Mouse (Mus musculus): ENCODE results near the gene B4galnt1. TPM values are rescaled to one million over a fixed set of nuclear protein-coding genes. Genes with fewer than 3 reads are reported as not detected.

Gene B4galnt1
- polyA plus RNA-seq, 1 experiment = 83.6 TPM

DNA sequence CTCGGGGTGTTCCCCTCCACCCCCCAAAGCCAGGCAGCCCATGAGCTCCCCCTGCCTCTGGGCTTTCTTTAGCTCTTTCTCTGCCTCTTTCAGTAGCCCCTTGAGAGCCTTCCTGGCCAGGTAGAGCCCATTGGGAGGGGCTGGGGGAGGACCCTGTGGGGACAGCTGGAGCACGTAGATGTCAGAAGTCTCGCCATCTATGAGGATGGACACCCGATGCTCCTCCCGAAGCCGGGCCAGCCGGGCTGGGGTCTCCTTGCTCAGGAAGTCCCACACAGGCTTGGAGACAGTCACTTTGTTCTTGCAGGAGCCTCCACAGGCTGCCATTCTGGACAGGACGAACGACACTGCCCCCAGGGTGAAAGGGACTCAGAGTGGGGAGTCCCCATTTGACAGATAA lies 28.0 kb downstream of the B4galnt1 start:
- DNase-seq = no peak
- peaks cover 6% of the 10 kb centered on the region for H3K4me1 ChIP-seq (ENCODE audit: control insufficient read depth, insufficient read depth, low read length)
- no peak for TF ChIP-seq POLR2A (IDR thresholded peaks at IDR 0.05; ENCODE audit: borderline replicate concordance, insufficient read depth, low read length)
- no peak for TF ChIP-seq CTCF (IDR thresholded peaks at IDR 0.05; ENCODE audit: borderline replicate concordance, insufficient read depth, low read depth, low read length)
- no peak overlapping the region for H3K27ac ChIP-seq (ENCODE audit: insufficient read depth, low read length)
- no peak overlapping the region for H3K4me3 ChIP-seq (replicated peaks; ENCODE audit: insufficient read depth, low read depth, low read length)
- 88% methylated on average over 9 of the region's 9 CpGs for WGBS
- H3K27me3 ChIP-seq (ENCODE audit: control insufficient read depth, insufficient read depth, low read length) = no peaks in the 10 kb centered on the region

DNA sequence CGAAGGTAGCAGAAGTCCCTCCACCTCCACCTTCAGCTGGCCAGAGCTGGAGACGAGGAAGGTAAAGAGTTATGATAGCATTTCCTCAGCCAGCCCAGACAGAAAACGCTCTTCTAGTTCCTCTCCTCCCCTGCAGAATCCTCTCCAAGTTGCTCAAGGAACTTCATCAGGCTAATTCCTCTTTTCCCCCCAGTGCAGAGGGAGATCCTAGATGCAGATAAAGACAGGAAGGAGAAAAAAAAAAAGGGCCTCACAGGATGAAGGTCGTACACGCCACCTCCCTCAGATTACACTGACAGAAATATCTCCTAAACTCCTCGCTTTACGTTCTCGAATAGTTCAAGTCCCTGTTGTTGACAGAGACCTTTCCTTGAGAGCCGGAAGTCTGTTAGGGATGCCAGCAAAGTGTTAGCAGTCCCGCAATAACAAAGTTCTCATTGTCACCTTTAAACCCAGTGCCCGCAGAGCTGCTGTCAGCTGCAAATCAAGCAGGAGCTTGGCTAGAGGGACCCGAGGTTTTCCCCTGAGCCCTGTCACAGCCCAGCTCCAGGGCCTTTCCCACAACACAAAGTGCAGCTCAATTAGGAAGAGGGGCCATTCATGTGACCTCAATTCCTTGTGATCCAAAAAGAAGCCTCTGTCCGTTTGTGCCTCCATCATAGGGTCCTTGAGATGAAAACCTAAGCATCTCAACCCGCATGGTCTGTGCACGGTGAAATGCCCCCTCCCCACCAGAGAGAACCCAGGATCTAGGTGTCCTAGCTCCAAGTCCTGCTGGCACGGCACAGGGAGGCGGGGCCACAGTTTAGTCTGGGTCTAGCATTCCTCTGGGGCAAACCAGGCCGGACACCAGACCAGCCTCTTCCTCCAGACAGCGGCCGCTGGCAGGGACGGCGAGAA lies 29.7 kb downstream of the B4galnt1 start:
- peak overlapping the region; percentile 99 for H3K4me3 ChIP-seq (replicated peaks; ENCODE audit: insufficient read depth, low read depth, low read length)
- peaks cover 6% of the 10 kb centered on the region for H3K4me1 ChIP-seq (ENCODE audit: control insufficient read depth, insufficient read depth, low read length)
- H3K27me3 ChIP-seq (ENCODE audit: control insufficient read depth, insufficient read depth, low read length) = no peaks in the 10 kb centered on the region
- DNase-seq = peak; percentile 76 to 78
- TF ChIP-seq CTCF (IDR thresholded peaks at IDR 0.05; ENCODE audit: borderline replicate concordance, insufficient read depth, low read depth, low read length) = no peak
- 0 out of 2 replicates have a peak, but pooled peaks have one; percentile 23 for TF ChIP-seq POLR2A (IDR thresholded peaks at IDR 0.05; ENCODE audit: borderline replicate concordance, insufficient read depth, low read length)
- peak overlapping the region; percentile 86 for H3K27ac ChIP-seq (ENCODE audit: insufficient read depth, low read length)
- WGBS = 17% methylated on average over 22 of the region's 22 CpGs

DNA sequence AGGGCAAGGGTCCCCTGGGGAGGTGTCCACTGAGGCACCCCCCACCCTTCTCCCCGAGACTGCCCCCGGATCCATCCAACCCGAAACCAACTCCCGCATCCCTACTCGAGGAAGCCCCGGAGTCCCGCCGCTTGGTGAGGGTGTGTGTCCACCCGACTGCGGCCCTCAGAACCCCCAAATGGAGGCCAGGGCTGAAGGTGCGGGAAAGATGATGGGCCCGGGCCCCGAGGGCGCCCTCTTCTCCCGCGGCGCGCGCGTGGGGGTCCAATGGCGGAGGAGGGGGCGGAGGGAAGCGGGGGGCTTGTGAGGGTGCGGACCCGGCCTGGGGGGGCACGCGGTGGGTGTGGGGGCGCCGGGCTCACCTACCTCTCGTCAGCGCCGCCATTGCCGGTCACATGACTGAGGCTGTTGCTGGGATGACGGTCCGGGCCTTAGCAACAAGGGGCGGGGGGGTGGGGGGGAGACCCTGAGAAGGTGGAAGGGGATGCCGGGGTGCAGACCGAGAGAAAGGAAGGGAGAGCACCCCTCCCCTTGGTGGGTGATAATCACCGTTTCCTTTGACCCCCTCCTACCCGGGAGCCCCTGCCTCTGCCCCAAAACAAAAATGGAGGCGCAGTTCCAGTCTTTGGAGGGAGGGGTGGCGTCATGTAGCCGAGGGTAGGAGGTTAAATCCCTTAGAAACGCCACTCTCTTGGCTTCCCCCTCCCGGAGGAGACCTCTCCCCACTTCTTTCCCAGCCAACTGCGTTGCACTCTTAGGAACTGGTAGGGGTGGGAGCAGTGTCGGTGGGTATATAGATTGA lies 30.5 kb downstream of the B4galnt1 start, which contains the start of gene Dtx3:
Dtx3 (minus strand) TSS at position 401 of the 802 bp plus-strand sequence.
- 0 out of 2 replicates have a peak, but pooled peaks have one; percentile 13 for TF ChIP-seq POLR2A (IDR thresholded peaks at IDR 0.05; ENCODE audit: borderline replicate concordance, insufficient read depth, low read length)
- TF ChIP-seq CTCF (IDR thresholded peaks at IDR 0.05; ENCODE audit: borderline replicate concordance, insufficient read depth, low read depth, low read length) = no peak
- peaks cover 6% of the 10 kb centered on the region for H3K4me1 ChIP-seq (ENCODE audit: control insufficient read depth, insufficient read depth, low read length)
- no peaks in the 10 kb centered on the region for H3K27me3 ChIP-seq (ENCODE audit: control insufficient read depth, insufficient read depth, low read length)
- H3K4me3 ChIP-seq (replicated peaks; ENCODE audit: insufficient read depth, low read depth, low read length) = peak within 1 kb of the TSS; percentile 99
- H3K27ac ChIP-seq (ENCODE audit: insufficient read depth, low read length) = peak within 1 kb of the TSS; percentile 98
- 1% methylated on average over 46 of the region's 47 CpGs for WGBS
- DNase-seq = peak; percentile 67 to 70

DNA sequence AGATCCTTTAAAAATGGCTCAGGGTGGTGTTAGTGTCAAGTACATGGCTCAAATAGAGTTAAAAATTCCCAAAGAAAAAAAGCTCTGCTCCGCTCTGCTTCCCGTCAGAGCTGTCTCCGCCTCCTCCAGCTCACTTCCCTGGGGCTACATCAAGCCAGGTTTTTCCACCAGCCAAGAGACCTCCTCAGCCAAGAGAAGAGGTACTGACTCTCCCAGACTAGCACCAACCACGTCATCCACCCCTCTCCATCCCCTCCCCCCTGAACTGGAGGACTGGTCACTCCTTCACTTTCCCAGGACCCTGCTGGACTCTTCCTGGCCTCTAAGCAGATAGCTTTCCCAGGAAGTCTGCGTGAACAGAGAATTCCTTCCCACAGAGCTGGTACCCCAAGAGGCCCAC lies 31.4 kb downstream of the B4galnt1 start:
- whole genome bisulfite sequencing = 5% methylated on average over 5 of the region's 5 CpGs
- H3K4me1 ChIP-seq (ENCODE audit: control insufficient read depth, insufficient read depth, low read length) = peaks cover 6% of the 10 kb centered on the region
- peak; percentile 65 to 75 for DNase-seq

DNA sequence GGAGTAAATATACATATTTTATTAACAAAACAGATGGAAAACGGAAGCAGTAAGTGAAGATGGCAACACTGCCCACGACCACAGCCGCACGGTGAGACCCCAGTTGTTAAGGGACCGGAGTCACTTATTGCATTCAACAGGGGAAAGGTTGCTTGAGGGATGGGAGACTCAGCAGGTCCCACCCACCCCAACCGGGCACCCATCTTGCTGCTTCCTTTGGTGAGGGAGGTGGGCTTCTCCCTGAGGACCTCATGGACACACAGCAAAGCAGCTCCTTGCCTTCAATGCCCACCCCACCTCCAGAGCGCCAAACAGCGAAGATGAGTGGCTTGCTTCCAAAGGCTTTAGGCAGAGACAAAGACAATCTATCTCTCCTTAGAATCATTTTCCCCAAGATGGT lies 32.1 kb downstream of the B4galnt1 start:
- peak in 1 of 2 experiments; percentile 11 for DNase-seq
- Histone ChIP-seq H3K4me3 (replicated peaks; ENCODE audit: insufficient read depth, low read depth, low read length) (no peak overlapping the region), H3K27me3 (ENCODE audit: control insufficient read depth, insufficient read depth, low read length) (no peaks in the 10 kb centered on the region), H3K4me1 (ENCODE audit: control insufficient read depth, insufficient read depth, low read length) (peaks cover 6% of the 10 kb centered on the region), H3K27ac (ENCODE audit: insufficient read depth, low read length) (no peak overlapping the region)
- TF ChIP-seq CTCF (IDR thresholded peaks at IDR 0.05; ENCODE audit: borderline replicate concordance, insufficient read depth, low read depth, low read length) (no peak), POLR2A (IDR thresholded peaks at IDR 0.05; ENCODE audit: borderline replicate concordance, insufficient read depth, low read length) (no peak)
- 84% methylated on average over 8 of the region's 8 CpGs for WGBS

More for the DNA sequence above, 31.4 kb downstream of the B4galnt1 start:
- TF ChIP-seq CTCF (IDR thresholded peaks at IDR 0.05; ENCODE audit: borderline replicate concordance, insufficient read depth, low read depth, low read length) = no peak
- no peak; the same call in 1 of the 2 replicates for TF ChIP-seq POLR2A (IDR thresholded peaks at IDR 0.05; ENCODE audit: borderline replicate concordance, insufficient read depth, low read length)
- H3K4me3 ChIP-seq (replicated peaks; ENCODE audit: insufficient read depth, low read depth, low read length) = peak overlapping the region; percentile 99
- H3K27me3 ChIP-seq (ENCODE audit: control insufficient read depth, insufficient read depth, low read length) = no peaks in the 10 kb centered on the region
- peak overlapping the region; percentile 98 for H3K27ac ChIP-seq (ENCODE audit: insufficient read depth, low read length)

DNA sequence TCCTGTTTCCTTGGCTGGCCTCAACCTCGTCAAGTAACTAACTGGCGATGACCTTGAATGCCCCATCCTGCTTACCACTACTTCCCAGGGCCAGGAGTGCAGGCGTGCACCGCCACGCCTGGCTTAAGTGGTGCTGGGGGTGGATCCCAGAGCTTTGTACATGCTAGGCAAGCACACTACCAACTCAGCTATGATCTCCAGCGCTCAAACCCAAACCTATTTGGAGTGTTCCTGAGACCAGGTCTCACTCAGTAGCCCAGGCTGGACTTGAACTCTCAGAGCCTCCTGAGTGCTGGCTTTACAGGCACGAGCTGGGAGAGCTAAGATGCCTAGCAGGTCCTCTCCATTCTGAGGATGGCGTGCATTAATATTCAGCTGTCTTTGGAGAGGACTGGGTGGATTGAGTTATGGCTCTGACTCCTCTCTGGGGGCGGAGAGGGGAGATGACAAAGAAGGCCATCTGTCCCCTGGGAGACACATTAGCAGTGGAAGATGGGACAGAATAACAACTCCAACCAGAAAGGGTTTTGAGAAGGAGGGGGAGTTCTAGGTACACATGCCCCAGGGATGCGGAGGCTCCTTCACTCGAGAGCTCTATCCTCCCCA lies 32.6 kb downstream of the B4galnt1 start:
- Histone ChIP-seq H3K27ac (ENCODE audit: insufficient read depth, low read length) (no peak overlapping the region), H3K4me3 (replicated peaks; ENCODE audit: insufficient read depth, low read depth, low read length) (no peak overlapping the region), H3K4me1 (ENCODE audit: control insufficient read depth, insufficient read depth, low read length) (peaks cover 6% of the 10 kb centered on the region), H3K27me3 (ENCODE audit: control insufficient read depth, insufficient read depth, low read length) (no peaks in the 10 kb centered on the region)
- 83% methylated on average over 11 of the region's 11 CpGs for WGBS
- TF ChIP-seq POLR2A (IDR thresholded peaks at IDR 0.05; ENCODE audit: borderline replicate concordance, insufficient read depth, low read length) (no peak), CTCF (IDR thresholded peaks at IDR 0.05; ENCODE audit: borderline replicate concordance, insufficient read depth, low read depth, low read length) (no peak)
- no peak for DNase-seq

DNA sequence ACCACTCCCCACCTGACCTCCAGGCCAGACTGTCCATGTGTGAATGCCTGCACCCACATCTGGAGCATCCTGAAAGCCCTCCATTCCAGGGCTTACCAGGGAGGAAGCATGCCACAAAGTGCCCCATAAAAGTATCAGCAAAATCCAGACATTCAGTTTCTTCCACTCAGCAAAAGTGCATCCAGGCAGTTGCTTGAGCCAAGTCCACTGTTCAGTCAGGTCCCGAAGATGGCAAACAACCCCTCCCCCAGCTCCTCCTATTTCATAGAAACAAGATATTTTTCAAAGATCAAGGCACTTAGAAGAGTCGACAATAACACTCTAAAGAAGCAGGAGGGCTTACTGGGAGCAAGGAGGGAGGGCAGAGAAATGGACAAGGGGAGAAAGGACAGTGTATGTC lies 33.5 kb downstream of the B4galnt1 start:
- Histone ChIP-seq H3K27ac (ENCODE audit: insufficient read depth, low read length) (no peak overlapping the region), H3K27me3 (ENCODE audit: control insufficient read depth, insufficient read depth, low read length) (no peaks in the 10 kb centered on the region)

More for the DNA sequence above, 33.5 kb downstream of the B4galnt1 start:
- no peak overlapping the region for H3K4me3 ChIP-seq (replicated peaks; ENCODE audit: insufficient read depth, low read depth, low read length)
- H3K4me1 ChIP-seq (ENCODE audit: control insufficient read depth, insufficient read depth, low read length) = peaks cover 6% of the 10 kb centered on the region
- WGBS = 53% methylated on average over 2 of the region's 2 CpGs
- TF ChIP-seq CTCF (IDR thresholded peaks at IDR 0.05; ENCODE audit: borderline replicate concordance, insufficient read depth, low read depth, low read length) = no peak
- no peak for TF ChIP-seq POLR2A (IDR thresholded peaks at IDR 0.05; ENCODE audit: borderline replicate concordance, insufficient read depth, low read length)
- DNase-seq = no peak
